ENCODE assay signal across 9 mouse cellular contexts in genomic region chr13:78197286-78197818, GRCm38 (mm10). TPM values are rescaled to one million over a fixed set of nuclear protein-coding genes. Genes with fewer than 3 reads are reported as not detected.
DNase-seq lines count a peak whose midpoint lies in the region; ATAC-seq lines count a peak whose summit lies in the region.
"Had no signal": no experiment of that assay in that cellular context is flagged by ENCODE, and none has a peak within 500 bp of the region (broad histone marks: within the 10 kb centered on the region; RNA-seq: fewer than 3 reads in every experiment).

No protein-coding gene starts in this region.

- peak overlapping the region; percentile 71 for H3K4me3 ChIP-seq in heart, embryonic 16.5 days (ENCODE audit: low read length)
- peak overlapping the region; percentile 95 for H3K4me3 ChIP-seq in forebrain, embryonic 14.5 days (ENCODE audit: low read depth, low read length)
- H3K4me3 ChIP-seq in liver, embryonic 16.5 days (ENCODE audit: low read depth, low read length) = peak overlapping the region; percentile 47; the same call in 1 of the 2 replicates
- H3K4me3 ChIP-seq: erythroblast, embryonic 14.5 days had no signal

- H3K27me3 ChIP-seq in heart, embryonic 16.5 days (ENCODE audit: control insufficient read depth, insufficient read depth, low read length) = peaks cover 43% of the 10 kb centered on the region
- 0 out of 2 replicates have a peak, but pooled peaks cover 3% of the 10 kb centered on the region for H3K27me3 ChIP-seq in forebrain, embryonic 14.5 days (replicated peaks; ENCODE audit: control insufficient read depth, insufficient read depth, low read length)
- peaks cover 86% of the 10 kb centered on the region for H3K27me3 ChIP-seq in liver, embryonic 16.5 days (ENCODE audit: control insufficient read depth, insufficient read depth, low read depth, low read length)

- H3K36me3 ChIP-seq in heart, embryonic 16.5 days (ENCODE audit: control insufficient read depth, insufficient read depth) = no peaks in the 10 kb centered on the region
- H3K36me3 ChIP-seq in forebrain, embryonic 14.5 days (ENCODE audit: control insufficient read depth, insufficient read depth, low read length) = peaks cover 23% of the 10 kb centered on the region
- H3K36me3 ChIP-seq in liver, embryonic 16.5 days (ENCODE audit: control insufficient read depth, insufficient read depth) = no peaks in the 10 kb centered on the region

- peaks cover 10% of the 10 kb centered on the region for H3K4me1 ChIP-seq in heart, embryonic 16.5 days (ENCODE audit: control insufficient read depth, insufficient read depth, low read length)
- H3K4me1 ChIP-seq in forebrain, embryonic 14.5 days (ENCODE audit: control insufficient read depth, insufficient read depth, low read length) = no peaks in the 10 kb centered on the region
- H3K4me1 ChIP-seq in liver, embryonic 16.5 days (ENCODE audit: control insufficient read depth, low read depth, low read length) = no peaks in the 10 kb centered on the region

- no peak for DNase-seq in heart, adult 8-10 months (ENCODE audit: low spot score)
- DNase-seq in Muller cell, postnatal 12 days (ENCODE audit: inconsistent ontology term) = peak; percentile 51
- peak; percentile 64 for DNase-seq in forebrain, embryonic 14.5 days (ENCODE audit: low spot score)
- no peak for DNase-seq in frontal cortex, postnatal 36 days (ENCODE audit: low spot score in 2 of 2)
- no peak for DNase-seq in spleen, adult 12 weeks (ENCODE audit: low spot score)

- ATAC-seq in heart, embryonic 16.5 days (replicated peaks; ENCODE audit: extremely low read depth, insufficient read depth, low FRiP score) = no peak
- ATAC-seq in forebrain, embryonic 14.5 days = no peak
- no peak for ATAC-seq in liver, embryonic 16.5 days (ENCODE audit: low read depth)
- ATAC-seq in CD4-positive, CD25-positive, alpha-beta regulatory T cell, adult 4 months = no peak

- H3K27ac ChIP-seq in heart, embryonic 16.5 days (ENCODE audit: low read length) = no peak overlapping the region
- H3K27ac ChIP-seq in forebrain, embryonic 14.5 days (ENCODE audit: low read depth, low read length) = peak overlapping the region; percentile 100
- no peak overlapping the region for H3K27ac ChIP-seq in liver, embryonic 16.5 days (ENCODE audit: low read length)

- peak overlapping the region; percentile 99 for H3K4me2 ChIP-seq in heart, embryonic 16.5 days (ENCODE audit: low read depth, low read length)
- peak overlapping the region; percentile 71 for H3K4me2 ChIP-seq in forebrain, embryonic 14.5 days (ENCODE audit: low read length)
- no peak overlapping the region for H3K4me2 ChIP-seq in liver, embryonic 16.5 days (ENCODE audit: low read depth, low read length)

- H3K9me3 ChIP-seq in heart, embryonic 16.5 days (replicated peaks; ENCODE audit: control insufficient read depth, low read length) = no peaks in the 10 kb centered on the region
- H3K9me3 ChIP-seq in forebrain, embryonic 14.5 days (replicated peaks; ENCODE audit: control insufficient read depth, low read length) = no peaks in the 10 kb centered on the region
- no peaks in the 10 kb centered on the region for H3K9me3 ChIP-seq in liver, embryonic 16.5 days (replicated peaks; ENCODE audit: control insufficient read depth, low read length)

- 6% methylated on average over 9 of the region's 9 CpGs for WGBS in heart, embryonic 16.5 days
- 0% methylated on average over 9 of the region's 9 CpGs for WGBS in forebrain, embryonic 14.5 days
- WGBS in liver, embryonic 16.5 days (ENCODE audit: insufficient replicate concordance) = 3% methylated on average over 9 of the region's 9 CpGs

- H3K9ac ChIP-seq in heart, embryonic 16.5 days (ENCODE audit: low read length) = peak overlapping the region; percentile 80
- peak overlapping the region; percentile 100 for H3K9ac ChIP-seq in forebrain, embryonic 14.5 days (ENCODE audit: low read length)
- no peak overlapping the region for H3K9ac ChIP-seq in liver, embryonic 16.5 days (ENCODE audit: low read depth, low read length)

RNA-seq across cellular contexts. Expression of gene Nr2f1, which starts 2.2 kb away (rescaled TPM):
- polyA plus RNA-seq in heart, embryonic 16.5 days (2015; fragmentation: Nextera tagmentation; extraction: Ambion mirVana) = 2.3 and 2.8 TPM in 2 replicates
- total RNA-seq in heart, adult 8-10 months (2022) = 1 to 10 TPM; 1.5 to 4.4 (median 4.0) TPM
- 75.7 and 82.0 TPM in 2 replicates for polyA plus RNA-seq in forebrain, embryonic 14.5 days (2014; fragmentation: Nextera tagmentation; extraction: Ambion mirVana)
- polyA plus RNA-seq in liver, embryonic 16.5 days (2015; fragmentation: Nextera tagmentation; extraction: Ambion mirVana) = 0.15 and 0.17 TPM in 2 replicates
- not detected for polyA plus RNA-seq in CD4-positive, CD25-positive, alpha-beta regulatory T cell, adult 4 months (2017; shearing (Covaris generic))
- polyA plus RNA-seq: erythroblast, embryonic 14.5 days had no signal

Comparison
In these comparisons a context has a peak if more than half of its experiments do, and no peak if none do; other contexts are left out.
1. DNase-seq: peak in Muller cell, postnatal 12 days (single experiment) and forebrain, embryonic 14.5 days (single experiment); none in heart, adult 8-10 months (single experiment), frontal cortex, postnatal 36 days (0 of 2) and spleen, adult 12 weeks (single experiment).
2. RNA of gene Nr2f1, which starts 2.2 kb away (polyA plus RNA-seq): 75.7 to 82.0 TPM in forebrain, embryonic 14.5 days; 2.3 to 2.8 TPM in heart, embryonic 16.5 days, 0.15 to 0.17 TPM in liver, embryonic 16.5 days and not detected in CD4-positive, CD25-positive, alpha-beta regulatory T cell, adult 4 months; every median in the first group is over 10 times any median in the second.
3. Peak in every context shown above with its lines, with median percentiles within 50 percentile points of each other: H3K4me3 ChIP-seq.